23 mouse cellular contexts compared by ENCODE assay signal in the genomic region with DNA sequence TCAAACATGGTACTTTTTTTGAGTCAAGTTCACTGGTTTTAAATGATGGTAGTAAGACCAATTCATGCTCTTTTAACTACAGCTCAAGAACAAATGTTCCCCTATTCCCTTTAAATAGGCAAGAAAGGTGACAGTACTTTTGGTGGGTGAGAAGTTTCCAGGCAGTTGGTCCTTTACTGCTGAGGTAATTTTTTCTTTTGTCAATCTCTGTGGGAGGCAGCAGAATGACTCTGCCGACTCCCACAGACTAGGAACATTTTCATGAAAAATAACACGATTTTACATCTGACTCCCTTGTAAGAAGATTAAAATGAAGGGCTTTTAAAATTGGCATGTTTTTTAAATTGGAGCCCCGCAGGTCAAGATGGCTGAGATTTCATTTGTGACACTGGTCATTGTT.
"Had no signal": no experiment of that assay in that cellular context is flagged by ENCODE, and none has a peak within 500 bp of the region (broad histone marks: within the 10 kb centered on the region; RNA-seq: fewer than 3 reads in every experiment).

No protein-coding gene starts in this region.

- ATAC-seq: forebrain, postnatal 0 days; hindbrain, postnatal 0 days; intestine, embryonic 16.5 days had no signal

- DNase-seq: forebrain, postnatal 0 days; gastrocnemius, postnatal 14 days; gastrocnemius, postnatal 36 days; heart, adult 11 months; heart, adult 2 months; heart, postnatal 14 days; heart, postnatal 36 days; kidney, adult 18-20 months; kidney, adult 8-10 months; kidney, postnatal 10 days; kidney, postnatal 25 days; kidney, postnatal 4 days; layer of hippocampus, adult 9-11 months; liver; liver, embryonic 13.5 days had no signal

- H3K27ac ChIP-seq: heart, adult 2 months; heart, embryonic 13.5 days; heart, embryonic 15.5 days; hindbrain, embryonic 13.5 days; hindbrain, embryonic 15.5 days; hindbrain, postnatal 0 days; limb, embryonic 10.5 days; limb, embryonic 12.5 days; liver, embryonic 13.5 days had no signal

- H3K4me3 ChIP-seq: heart, adult 2 months; heart, embryonic 13.5 days; heart, embryonic 15.5 days; hindbrain, embryonic 13.5 days; hindbrain, embryonic 15.5 days; limb, embryonic 10.5 days; limb, embryonic 12.5 days; liver, embryonic 13.5 days had no signal
